Mouse (Mus musculus): ENCODE measurements at regions not wholly inside any gene's neighbourhood (a gene's known extent, or its start where the extent isn't known, plus 50 kb on each side); places are given as distances from the start of the nearest gene placed in this dataset.

DNA sequence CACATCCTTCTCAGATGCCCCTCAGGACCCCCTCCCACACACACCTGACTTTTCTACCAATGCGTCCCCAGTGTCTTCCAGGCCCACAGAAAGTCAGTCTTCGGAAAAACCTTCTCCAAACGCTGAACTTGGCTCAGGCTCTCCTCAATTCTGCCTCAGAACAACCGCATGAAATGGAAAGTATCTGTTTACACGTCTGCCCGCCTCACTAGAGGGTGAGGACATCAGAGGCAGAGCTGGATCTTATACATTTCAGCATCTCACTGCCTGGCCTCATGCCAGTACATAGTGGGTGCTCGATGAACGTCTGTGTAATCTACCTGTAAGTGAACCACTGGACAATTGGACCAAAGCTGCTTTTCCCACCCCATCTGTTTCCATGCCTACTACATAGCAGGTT, 189.1 kb upstream of the 4930412O13Rik start:
- DNase-seq = no peak

DNA sequence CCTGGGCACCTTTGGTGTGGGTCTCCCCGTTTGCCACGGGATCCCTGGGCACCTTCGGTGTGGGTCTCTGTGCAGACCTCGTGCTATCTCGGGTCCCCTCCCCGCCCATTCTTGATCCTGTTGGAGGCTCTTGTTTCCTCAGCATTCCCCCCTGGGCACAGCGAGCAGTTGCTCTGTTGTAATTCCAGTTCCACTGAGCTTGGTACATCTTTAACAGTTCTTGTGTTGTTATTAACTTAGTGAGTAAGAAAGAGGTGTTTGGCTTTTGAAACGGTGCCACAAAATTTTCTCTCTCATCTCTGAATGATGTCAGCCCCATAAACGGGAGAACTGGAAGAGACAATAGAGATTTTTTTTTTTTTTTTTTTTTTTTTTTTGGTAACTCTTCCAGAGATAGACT, 187.7 kb upstream of the 4930412O13Rik start:
- no peak for DNase-seq

DNA sequence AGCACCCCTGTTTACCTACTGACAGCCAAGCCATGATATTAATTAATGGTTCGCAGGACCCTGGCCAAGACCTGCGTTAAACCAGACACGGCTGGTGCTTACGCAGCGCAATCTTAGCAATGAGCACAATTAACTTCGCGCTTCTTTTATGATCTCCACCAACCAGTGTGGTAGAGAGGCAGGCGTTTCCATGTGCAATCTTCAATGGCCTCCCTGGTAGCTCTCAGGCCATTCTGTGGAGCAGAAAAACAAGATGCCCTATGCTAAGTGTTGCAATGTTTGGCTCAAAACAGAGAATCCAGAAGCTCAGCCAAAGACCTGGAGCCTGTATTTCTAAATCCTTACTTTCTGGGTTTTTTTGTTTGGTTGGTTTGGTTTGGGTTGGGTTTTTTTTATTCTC, 186.9 kb upstream of the 4930412O13Rik start:
- DNase-seq = no peak

DNA sequence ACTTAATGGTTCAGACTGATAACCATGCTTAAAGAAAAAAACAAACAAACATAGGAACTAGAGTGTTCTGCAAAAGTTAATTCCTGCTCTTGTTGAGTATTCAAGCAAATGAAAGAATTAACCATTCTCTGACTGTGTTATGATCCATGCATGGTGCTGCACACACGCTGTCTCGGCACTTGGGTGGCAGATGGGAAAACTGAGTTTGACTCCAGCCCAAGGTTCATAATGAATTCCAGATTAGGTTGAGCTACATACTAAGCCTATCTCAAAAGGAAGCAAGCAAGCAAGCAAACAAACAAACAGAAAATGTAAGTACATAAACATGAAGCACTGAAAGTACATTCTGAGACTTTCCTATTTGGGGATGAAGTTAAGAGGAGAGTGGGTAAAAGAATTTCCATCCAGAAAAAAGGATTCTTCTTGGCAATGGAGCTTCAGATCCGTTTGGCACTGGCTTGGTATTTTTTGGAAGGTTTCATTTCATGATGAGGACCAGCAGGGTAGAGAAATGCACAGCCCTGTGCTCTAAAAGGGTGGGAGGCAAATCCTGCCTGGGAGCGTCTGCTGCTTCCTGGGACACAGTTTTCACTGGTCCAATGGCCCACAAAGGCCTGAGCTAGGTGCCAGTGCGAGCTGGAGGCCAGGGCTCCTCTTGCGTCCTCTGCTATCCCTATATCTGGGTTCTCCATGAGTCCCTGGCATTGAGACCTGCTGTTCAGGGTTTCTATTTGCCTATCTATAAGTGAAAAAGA, 183.3 kb upstream of the 4930412O13Rik start:
- no peak for DNase-seq

DNA sequence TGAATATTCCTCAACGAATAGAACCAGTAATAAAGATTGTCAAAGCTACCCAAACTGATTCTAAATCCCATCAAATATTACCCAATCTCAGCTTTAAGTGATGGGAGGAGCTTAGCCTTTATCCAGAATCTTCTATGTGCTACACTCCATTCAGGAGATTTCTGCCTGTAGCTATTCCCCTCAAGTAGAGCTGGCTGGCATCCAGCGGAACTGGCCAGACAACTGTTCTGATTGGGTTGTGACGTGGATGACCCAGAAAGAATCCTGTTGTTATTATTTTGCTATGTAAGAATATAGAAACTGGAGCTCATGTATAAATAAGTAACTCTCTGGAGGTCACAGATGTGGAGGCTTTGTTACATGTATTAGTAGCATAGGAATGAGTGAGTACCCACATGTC, 176.8 kb upstream of the 4930412O13Rik start:
- DNase-seq = no peak

DNA sequence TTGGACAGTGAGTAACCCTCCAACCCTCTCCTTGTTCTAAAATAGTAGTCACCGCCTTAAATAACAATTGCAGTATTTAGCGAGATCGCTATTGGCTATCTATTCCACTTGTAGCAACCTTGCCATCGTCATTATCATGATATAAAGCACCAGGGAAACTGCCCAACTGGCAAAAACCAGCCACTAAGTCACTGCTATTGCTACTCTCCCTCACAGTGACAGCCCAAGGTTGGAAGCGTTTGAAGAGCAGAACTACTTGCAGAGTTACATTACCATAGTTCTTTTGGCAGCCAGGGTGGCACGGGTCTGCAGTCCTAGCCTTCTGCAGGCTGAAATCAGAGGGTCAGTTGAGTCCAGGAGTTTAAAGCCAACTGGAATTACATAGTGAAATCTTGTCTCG, 171.6 kb upstream of the 4930412O13Rik start:
- no peak for DNase-seq

DNA sequence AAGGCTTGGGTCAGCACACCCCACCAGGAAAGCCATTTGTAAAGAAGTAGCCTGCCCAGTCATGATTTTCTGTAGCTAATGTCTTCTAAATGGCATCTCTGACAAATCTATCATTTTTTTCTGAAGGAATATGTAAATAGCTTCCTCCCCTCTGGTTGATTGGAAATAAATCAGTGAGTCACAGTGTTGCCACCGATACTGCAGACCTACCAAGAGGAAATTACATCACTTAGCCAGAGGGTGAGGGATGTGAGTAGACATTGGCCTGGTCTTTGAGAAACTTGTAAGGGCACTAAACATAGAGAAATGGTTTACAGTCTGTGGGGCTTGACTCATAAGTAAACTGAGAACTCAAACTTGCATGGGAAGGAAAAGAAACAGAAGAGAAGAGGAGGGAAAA, 163.1 kb upstream of the 4930412O13Rik start:
- no peak for DNase-seq

DNA sequence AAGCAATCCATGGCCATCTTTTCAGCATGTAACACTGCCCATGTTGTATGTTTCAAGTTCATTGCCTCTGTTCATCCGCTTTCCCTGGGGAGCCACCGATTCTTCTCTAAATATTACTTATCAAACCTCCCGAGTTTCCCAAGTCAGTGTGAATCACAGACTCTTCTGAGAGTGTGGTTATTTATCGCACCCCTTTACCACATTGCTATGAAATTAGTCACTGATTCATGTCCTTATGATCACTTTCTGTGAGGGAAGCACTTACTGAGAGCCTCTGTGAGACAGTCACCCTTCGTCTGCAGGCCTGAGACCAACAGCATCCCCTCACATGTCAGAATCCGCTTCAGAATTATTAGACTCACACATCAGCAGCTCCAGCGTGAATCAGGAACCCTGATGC, 147.8 kb upstream of the 4930412O13Rik start:
- DNase-seq = no peak

DNA sequence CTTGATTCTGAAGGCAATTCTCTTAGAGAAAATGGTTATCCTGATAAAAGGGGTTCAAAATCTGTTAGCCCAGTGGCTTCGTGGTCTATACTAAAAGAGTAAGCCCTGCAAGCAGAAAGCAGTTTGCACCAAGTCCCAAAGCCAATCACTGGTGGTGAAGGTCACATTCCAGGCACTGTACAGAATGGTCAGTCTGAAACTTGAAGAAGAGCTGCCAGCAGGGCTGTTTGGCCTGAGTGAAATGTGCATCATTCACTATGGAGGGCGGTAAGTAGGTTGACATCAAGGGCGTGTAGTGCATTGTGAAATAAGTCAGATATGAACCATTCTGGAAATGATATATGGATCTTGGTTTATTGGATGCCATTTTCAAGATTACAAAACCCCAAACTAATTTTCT, 136.9 kb upstream of the 4930412O13Rik start:
- DNase-seq = no peak

DNA sequence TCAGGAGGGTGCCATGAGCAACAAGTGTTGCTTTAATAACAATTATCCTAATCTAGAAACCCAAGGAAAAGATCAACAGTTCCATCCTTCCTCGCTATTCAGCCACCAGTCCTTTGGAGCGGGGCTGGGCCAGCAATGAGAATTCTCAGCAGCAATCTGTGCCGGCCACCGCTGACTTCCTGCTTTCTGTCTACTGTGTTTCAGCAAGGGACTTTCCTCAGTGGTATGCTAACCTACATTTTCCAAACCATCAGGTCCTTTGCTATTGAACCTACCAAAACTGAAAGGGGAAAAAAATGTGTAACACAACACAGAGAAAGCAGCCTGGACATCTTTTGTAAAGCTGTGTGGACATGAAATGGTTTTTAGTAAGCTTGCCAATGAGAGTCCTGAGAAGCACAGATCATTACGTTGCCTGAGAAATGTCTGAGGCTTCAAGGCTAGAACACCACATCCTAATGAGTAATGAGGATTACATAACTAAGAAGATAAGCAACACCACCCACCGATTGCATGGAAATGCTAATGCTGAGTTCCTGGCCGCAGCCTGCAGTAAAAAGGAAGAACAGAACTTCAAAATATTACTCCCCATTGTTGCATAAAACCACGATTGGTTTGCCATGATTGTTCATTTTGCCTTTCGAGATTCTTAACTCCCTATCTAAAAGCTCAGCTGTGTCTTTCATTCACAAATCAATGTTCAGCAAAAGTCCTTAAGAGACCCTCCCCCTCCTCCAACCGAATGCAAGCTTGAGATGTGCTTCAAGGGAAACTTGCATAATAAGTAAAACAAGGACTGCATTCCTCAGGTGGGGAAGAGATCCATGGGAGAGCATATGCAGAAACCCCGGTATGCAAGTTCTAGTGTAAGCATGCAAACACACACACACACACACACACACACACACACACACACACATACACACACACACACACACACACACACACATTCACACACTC, 130.9 kb upstream of the 4930412O13Rik start:
- peak; percentile 10 to 20 for DNase-seq

DNA sequence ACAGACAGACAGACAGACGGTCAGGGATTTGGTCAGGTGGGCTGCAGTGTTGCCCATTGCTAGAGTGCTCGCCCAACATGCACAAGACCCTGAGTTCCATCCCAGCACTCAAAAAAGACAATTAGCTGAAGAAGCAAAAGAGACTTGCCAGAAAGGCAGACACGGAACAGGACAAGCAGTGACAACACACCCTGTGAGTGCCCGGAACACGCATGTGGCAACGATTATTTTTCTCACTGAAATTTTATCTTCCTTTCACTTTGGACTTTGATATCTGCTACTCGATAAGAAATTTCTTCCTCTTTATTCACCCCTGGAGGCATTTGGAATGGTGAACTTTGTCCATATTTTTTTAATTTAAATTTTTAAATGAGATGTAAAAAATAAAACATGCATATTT, 127.4 kb upstream of the 4930412O13Rik start:
- no peak for DNase-seq

DNA sequence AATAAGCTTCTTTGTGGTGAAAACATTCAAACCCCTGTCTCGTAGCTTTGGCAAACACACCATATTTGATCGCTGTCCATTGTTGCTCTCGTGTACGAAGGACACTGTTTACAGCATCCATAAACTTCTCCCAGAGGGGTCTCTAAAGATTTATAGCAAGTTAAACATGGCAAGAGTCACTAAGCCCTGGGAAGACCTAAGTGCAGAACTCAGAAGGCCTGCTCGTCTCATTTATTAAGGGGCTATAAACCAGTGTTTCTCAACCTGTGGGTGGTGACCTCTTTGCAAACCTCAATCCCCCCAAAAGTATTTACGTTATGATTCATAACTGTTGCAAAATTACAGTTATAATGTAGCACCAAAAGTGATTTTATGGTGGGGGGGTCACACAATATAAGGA, 126.9 kb upstream of the 4930412O13Rik start:
- no peak for DNase-seq

DNA sequence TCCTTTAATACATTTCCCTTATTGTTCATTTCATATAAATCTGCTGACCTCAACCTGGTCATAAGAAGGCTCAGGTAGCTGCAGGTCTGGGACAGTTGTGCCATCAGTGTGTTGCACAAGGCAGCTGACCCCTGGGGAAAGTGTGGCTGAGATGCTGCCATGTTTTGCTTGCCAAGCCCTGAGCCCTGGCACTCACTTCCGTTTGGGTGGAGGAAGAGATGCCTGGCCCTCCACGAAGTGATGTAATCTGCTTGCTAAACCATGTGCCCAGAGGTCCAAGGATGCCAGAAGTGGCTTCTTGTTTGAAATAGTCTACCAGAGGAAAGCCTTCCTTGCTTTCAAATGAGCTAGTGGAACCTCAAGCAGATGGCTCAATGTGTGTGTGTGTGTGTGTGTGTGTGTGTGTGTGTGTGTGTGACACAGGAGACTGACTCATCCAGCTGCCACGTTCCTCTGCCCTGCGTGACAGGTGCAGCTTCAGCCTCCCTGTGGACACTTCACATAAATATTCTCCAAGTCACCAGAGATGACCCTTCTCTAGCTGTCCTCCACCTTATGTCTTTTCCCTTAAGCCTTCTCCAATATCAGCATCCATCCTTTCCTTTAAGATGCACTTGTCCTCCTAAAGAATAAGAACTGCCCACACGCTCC, 123.2 kb upstream of the 4930412O13Rik start:
- peak; percentile 5 to 14 for DNase-seq

DNA sequence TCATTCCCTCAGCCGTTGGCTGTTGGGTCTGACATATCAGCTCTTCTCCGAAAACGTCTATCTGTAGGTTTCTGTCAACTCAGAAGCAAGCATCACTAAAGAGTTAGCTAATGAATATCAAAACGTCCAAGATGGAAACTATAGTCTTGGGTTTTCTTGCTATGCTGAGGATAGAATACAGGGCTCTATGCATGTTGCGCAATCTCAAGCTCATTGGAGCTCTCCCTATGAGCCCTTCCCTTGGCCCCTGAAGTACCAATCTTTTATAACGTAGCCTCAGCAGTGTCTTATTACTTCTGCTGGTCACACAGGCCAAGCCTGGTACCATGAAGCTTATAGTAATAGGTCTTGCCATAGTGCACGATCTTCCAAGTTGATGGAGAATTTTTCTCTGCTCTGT, 122.1 kb upstream of the 4930412O13Rik start:
- no peak for DNase-seq

DNA sequence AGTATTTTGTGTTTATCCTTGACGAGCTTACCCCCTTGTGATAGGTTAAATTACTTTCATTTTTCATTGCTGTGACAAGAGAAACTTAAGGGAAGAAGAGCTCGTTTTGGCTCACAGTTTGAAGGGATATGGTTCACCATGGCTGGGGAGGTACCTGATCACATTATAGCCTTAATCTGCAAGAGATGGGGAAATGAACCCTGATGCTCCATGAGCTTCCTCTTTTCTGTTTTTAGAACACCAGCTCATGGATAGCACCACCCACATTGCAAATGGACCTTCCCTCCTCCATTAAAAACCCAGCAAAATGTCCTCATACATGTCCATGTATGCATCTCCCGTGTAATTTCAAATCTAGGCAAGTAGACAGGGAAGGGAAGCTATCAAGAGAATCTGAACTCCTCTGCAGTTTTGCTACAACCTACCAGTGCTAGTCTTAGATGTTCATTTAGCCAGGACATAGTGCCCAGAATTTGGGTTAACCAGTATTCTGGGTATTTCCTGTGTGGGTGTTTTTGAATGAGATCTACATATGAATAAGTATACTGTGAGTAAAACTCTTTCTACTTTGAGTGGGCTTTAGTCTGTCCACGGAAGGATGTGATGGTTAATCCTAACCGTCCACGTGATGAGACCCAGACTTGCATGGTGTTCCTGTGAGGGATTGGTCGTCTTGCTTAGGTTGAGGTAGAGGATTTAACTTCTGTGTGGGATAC, 121.5 kb upstream of the 4930412O13Rik start:
- no peak for DNase-seq

DNA sequence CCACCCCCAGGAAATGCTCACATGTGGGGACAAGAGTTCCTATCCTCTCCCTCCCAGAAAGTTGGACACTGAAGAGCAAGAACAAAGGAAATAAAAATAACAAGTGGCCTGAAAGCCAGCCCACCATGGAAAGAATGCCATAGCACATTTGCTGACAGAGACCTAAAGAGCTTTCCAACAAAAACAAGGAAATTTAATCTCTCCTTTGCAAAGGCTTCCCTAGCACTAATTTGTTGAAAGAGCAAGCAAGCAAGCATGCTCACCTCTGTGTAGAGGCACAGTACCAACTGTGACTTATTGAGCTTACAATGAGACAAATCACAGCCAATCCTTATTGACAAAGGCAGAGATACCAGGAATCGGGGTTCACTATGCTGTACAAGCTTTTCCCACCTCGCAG, 100.9 kb upstream of the 4930412O13Rik start:
- DNase-seq = no peak

DNA sequence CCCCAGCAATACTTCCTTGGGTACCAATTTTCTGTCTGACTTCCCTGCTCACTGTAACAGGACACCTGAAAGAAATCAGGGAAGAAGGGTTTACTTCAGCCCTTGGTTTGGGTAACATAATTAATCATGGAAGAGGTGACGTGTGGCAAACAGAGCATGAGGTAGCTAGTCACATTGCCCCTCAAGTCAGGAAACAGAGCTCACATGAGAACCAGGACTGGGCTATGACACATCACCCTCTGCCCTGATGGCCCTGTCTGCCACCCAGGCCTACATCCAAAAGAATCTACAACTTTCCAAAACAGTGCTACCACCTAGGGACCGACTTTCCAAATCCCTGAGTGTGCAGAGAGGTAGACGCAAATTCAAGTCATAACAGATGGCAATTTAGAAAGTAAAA, 98.4 kb upstream of the 4930412O13Rik start:
- no peak for DNase-seq

DNA sequence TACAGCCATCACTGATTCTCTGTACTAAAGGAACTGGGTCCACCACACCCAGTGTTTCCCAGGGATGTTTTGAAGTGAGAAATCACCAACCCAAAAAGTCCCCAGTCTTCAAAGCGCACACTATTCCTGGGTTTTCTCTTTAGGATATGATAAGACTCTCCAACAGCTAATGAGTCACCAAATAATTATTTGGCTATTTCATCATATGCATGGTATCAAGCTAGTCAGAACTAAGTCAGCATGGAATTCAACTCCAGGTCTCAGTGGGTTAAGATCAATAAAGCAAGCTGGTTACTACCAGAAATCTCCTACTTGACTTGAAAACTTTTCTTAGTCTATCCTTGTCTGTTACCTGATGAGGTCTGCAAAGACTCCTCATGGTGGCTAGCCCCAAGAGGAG, 89.1 kb upstream of the 4930412O13Rik start:
- no peak for DNase-seq

DNA sequence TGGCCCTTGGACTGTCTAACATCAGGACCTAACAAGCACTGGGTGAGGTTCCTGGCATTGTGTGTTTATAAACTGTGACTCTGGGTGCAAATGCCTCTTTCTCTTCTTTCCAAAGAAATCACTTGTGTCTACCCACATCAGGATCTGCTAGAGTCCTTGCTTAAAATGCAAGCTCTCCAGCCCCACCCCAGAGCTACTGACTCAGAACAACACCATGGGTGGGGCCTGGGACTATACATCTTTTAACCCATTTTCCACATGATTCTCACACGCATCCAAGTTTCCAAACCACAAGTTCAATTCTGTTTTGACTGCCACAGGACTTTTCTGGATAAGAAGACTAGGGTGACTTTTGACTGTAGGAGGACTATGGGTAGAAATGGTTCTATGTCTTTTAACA, 88.7 kb upstream of the 4930412O13Rik start:
- no peak for DNase-seq

DNA sequence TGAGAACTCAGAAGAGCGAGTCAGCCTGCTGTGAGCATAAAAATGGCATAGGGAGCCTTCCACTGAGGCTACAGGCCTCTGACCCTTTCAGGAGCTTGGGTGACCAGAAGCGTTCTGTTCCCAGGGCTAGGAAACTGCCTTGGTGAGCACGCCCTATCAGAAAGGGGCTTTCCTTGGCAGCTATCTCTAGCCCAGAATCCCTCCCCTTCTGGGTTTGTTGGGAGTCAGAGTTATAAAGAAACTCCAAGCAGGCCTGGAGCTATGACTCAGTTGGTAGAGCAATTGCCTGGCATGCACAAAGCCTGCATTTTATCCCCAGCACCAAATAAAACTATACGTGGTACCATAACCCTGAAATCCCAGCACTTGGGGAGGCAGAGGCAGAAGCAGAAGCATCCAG, 85.7 kb upstream of the 4930412O13Rik start:
- DNase-seq = no peak

DNA sequence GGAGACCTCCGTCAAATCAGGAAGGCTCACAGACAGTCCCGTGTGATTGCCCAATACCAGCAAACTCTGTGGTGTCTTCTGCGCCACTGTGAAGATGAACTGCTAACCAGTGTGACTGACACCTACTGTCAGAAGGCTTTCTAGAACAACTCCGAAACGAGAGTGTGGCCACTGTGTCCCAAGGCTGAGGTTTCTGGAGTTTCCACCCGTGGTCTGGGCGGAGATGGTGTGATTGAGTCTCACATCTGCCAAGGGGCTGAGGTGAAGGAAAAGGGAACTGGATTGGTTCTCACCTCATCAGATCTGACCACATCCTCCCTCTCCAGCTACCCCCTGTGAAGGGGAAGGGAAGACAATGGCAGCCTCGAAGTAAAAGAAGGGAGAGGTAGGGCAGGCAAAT, 79.6 kb upstream of the 4930412O13Rik start:
- no peak for DNase-seq

DNA sequence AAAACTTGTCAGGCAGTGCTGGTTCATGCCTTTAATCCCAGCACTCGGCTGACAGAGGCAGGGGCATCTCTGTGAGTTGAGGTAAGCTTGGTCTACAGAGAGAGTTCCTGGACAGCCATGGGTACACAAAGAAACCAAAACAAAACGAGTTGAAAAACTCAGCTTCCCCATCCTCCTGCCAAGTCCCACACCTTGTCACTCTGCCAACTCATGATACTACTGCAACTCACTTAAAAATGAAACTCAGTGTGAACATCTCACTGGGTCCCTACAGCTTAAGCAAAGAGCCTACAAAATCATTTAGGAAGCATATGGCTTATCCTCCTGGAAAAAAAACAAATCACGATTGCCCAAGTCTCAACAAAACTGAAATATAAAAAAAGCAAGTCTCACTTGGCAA, 76.7 kb upstream of the 4930412O13Rik start:
- DNase-seq = peak; percentile 31 to 50

DNA sequence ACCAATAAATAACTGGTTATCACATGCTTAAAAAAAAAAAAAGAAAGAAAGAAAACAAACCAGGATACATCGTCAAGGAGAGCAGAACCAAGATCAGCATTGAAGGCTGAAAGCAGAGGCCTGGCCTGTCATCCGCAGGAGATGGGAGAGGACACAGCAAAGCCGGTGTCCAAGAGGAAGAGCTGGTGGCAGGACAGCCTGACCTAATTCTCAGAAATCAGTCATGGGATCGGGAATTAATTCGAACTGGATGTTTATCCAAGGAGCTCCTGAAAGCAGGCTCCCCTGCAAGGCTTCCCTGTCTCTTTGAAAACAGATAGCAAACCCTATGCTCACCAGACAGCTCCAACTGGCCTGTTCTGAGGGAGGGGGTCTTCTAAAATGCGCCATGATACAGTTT, 75.5 kb upstream of the 4930412O13Rik start:
- DNase-seq = peak; percentile 11 to 39

Measured in lung, adult 18-20 months (tissue).